Mouse (Mus musculus) brown adipose tissue, adult 24 weeks (tissue): ENCODE results near the gene Mapk8. TPM values are rescaled to one million over a fixed set of nuclear protein-coding genes. Genes with fewer than 3 reads are reported as not detected.

Experiments used
- H3K27ac ChIP-seq: fragments of 200-500 bp; replicated peaks from 2 replicates; pipeline ENCODE4 v1.5.1; 2012; ENCODE audit warnings: low read depth, mild to moderate bottlenecking, low read length
- H3K4me1 ChIP-seq: fragments of 200-500 bp; 2 replicates; pipeline ENCODE4 v1.6.1; 2012; ENCODE audit warnings: low read length, mixed read lengths; ENCODE audit not compliant: control insufficient read depth, insufficient read depth, insufficient read length
- H3K4me3 ChIP-seq: fragments of 200-500 bp; 2 replicates; pipeline ENCODE4 v1.5.1; 2012; ENCODE audit warnings: low read depth, mild to moderate bottlenecking, low read length, moderate library complexity; ENCODE audit not compliant: insufficient read depth
- polyA plus RNA-seq: library from polyadenylated mRNA; stranded (reverse); fragments of >200 nt; gene quantifications from 2 replicates; pipeline ENCODE4 v1.2.4, GENCODE M21; 2012; ENCODE audit not compliant: missing spikeins, insufficient read depth, insufficient read length

The Mapk8 gene
- polyA plus RNA-seq, 1 experiment = 12.7 TPM

DNA sequence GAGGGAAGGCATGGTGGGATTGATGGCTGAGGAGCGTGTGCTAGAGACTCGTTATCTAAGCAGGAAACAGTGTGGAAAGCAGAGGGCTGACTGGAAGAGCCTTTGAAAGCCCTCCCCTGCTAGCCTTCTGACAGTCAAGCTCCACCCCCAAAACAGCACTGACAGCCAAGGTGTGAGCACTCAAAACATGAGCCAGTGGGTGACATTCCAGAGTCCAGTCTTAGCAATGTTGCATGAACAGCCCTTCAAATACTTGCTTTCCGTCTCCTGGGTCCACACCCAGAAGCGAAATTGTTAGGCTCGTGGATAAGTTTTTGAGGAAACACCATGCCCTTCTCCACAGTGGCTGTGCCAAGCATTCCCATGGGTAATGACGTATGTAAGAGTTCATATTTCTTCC is 100.4 kb downstream of the Mapk8 start:
- Histone ChIP-seq H3K27ac (no peak overlapping the region), H3K4me1 (peaks cover 3% of the 10 kb centered on the region)

DNA sequence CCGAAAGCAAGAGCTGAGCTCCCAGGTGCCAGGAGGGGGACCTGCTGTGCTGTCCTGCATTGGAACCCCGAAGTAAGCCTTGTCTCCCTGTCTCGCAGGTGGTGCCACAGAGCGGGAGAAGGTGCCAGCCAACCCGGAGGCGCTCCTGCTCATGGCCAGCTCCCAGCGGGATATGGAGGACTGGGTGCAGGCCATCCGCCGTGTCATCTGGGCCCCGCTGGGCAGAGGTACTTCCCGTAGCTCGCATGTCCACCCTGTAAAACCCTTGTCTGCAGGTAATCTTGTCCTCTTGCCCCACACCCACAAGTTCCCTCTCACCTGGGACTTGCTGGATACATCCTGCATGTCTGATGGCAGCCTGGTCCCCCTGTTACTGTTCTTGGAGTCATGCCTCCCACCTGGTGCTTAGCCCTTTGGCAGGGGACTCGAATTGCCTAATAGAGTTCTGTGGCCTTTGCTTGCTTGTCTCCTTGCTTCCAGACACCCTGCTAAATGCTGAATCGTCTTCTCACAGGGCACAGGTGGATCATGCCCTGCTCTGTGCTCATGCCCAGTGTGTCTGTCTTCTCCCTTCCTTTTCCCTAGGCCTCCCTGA is 103.7 kb downstream of the Mapk8 start:
- H3K27ac ChIP-seq = no peak overlapping the region
- no peak overlapping the region for H3K4me3 ChIP-seq
- no peaks in the 10 kb centered on the region for H3K4me1 ChIP-seq

More for the DNA sequence above, 100.4 kb downstream of the Mapk8 start:
- no peak overlapping the region for H3K4me3 ChIP-seq

DNA sequence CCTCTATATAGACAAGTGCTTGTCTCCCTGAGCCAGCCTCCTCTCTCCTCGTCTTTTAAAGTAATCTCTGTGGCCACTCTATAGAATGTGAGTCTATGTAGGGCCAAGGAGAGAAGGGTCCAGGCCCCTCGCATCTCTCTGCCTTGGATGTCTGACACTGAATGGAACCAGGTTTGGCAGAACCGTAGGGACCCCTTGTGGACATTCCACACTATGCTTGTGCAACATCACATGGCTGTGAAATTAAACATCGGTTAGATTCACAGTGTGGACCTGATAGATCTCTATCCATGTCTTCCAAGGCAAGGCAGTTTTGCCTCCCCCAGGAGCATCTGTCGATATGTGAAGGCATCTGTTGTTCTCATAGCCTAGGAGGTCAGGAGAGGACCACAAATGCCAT is 108.3 kb downstream of the Mapk8 start:
- Histone ChIP-seq H3K27ac (no peak overlapping the region), H3K4me1 (no peaks in the 10 kb centered on the region), H3K4me3 (no peak overlapping the region)

DNA sequence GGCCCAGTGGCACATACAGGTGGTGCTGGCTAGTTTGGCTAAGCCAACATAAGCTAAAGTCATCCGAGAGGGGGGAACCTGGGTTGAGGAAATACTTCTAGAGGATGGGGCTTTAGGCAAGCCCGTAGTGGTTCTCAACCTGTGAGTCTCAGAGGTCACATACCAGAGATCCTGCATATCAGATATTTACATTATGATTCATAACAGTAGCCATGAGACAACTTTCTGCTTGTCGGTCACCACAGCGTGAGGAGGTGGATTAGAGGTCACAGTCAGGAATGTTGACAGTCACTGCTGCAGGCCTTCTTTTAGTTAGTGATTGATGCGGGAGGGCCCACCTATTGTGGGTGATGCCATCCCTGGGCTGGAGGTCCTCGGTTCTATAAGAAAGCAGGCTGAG is 111.2 kb downstream of the Mapk8 start:
- H3K4me1 ChIP-seq = no peaks in the 10 kb centered on the region
- H3K4me3 ChIP-seq = no peak overlapping the region

DNA sequence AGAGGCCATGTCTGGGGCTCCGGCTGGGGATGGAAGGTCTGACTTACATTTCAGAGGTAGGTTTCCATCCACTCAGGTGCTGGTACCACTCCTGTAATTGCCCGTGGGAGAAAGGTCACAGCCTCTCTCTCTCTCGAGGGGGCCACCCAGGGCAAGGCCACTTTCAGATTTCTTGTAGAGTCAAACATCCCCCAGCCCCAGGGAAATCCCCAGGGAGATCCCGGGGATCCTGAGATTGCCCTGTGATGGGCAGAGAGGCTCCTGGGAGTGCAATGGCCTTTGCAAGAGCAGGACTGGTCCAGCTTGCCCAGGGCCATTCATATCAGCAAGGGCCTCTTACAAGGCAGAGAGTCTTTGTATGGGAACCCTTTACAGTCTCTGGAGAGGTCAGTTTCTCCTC is 112.6 kb downstream of the Mapk8 start:
- Histone ChIP-seq H3K27ac (no peak overlapping the region), H3K4me3 (no peak overlapping the region), H3K4me1 (no peaks in the 10 kb centered on the region)

More for the DNA sequence above, 111.2 kb downstream of the Mapk8 start:
- no peak overlapping the region for H3K27ac ChIP-seq

DNA sequence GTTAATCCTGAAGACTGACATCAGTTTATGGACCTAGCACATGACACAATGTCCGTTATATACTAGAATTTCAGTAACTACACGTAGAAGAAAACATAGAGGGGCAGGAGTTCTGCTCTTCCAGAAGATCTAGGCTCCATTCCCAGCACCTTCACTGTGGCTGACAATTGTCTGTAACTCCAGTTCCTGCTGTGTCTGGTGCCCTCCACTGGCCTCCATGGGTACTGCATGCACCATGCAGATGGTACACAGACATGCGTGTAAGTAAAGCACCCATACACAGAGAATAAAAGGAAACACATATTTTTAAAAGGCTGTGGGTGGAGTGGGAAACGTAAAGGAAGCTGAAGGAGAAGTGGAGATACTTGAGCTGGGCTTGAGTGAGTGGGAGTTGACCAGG is 113.1 kb downstream of the Mapk8 start:
- no peak overlapping the region for H3K4me3 ChIP-seq
- H3K27ac ChIP-seq = no peak overlapping the region
- no peaks in the 10 kb centered on the region for H3K4me1 ChIP-seq

DNA sequence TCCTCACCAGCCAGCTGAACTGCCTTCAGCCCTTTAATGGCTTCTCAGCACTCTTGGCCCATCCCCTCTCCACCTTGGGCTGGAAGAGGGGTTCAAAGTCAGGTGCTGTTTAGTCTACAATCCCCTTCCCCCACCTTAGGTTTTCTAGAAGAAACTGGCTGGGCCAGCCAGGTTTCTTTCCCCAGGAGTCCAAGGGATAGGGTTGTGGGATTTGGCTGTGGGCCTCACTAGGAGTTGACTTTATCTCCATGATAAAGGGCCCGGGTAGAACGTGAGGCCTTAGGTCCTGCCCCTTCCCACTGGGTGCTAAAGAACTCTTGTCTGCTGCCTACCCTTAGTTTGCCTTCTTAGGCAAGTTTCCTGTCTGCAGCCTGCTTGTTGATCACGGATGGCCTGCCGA is 115.3 kb downstream of the Mapk8 start:
- H3K4me3 ChIP-seq = no peak overlapping the region
- H3K27ac ChIP-seq = no peak overlapping the region
- no peaks in the 10 kb centered on the region for H3K4me1 ChIP-seq

DNA sequence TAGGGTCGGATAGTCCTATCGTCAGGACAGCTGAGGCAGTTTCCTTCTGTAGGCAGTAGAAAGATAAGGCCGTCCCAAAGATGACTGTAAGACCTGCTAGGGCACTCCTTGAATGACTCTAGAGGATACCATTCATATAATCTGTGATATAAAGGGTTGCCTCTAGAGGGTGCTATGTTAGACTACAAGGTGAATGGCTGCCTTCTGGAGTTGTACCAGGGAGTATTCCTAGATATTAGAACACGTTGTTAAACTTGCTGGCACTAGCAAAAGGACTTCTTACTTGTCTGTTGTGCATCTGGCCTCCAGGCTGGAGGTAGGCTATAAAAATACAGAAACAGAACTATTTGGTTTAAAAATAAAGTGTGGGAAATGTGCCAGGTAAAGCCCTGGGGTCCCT is 116.0 kb downstream of the Mapk8 start:
- Histone ChIP-seq H3K4me3 (no peak overlapping the region), H3K27ac (no peak overlapping the region), H3K4me1 (no peaks in the 10 kb centered on the region)

DNA sequence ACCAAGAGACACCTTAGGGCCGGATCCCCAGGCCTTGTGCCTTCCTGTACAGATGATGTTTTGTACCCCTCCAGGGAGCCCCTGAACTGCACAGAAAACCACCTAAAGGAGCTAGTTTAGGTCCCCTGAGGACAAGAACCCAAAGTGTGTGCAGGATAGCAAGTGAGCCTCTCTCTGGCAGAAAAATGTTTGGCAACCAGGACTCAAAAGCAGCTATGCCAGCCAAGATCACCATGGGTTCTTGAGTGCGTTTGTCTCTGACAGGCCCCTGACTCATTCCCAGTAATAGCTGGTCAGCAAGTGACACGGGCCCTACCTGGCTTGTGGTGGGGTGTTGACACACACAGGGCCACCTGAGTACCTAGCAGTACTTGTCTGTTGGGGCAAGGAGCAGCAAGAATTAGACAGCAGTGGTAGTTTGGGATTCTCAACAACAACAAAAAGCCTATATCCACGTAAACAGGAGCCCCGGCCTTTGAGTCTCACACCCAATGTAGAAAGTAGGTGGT is 117.6 kb downstream of the Mapk8 start:
- no peaks in the 10 kb centered on the region for H3K4me1 ChIP-seq
- H3K4me3 ChIP-seq = no peak overlapping the region
- no peak overlapping the region for H3K27ac ChIP-seq

DNA sequence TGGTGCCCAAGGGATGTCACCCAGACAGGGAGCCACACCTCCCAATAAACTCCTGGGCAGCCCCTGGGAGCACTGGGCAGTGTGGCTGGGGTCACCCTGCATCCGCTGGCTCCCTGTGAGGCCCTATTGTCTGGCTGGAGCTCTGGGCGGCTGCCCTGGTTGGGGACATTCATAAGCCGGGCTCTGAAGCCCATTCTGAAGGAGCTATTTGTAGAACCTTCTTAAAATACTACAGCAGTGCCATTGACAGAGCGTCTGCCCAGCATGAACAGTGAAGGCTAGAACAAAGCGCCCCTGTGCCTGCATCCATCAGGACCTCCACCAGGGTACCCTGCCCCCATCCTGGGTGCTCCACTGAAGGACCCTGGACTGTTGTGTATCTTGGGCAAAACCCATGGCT is 118.6 kb downstream of the Mapk8 start:
- no peak overlapping the region for H3K27ac ChIP-seq
- H3K4me3 ChIP-seq = no peak overlapping the region
- no peaks in the 10 kb centered on the region for H3K4me1 ChIP-seq

Other genes with a start within 250 kb of the Mapk8 start
- 0.95 and 2.2 TPM in 2 replicates for gene Arhgap22, start 233.1 kb downstream of the Mapk8 start, polyA plus RNA-seq
- gene Frmpd2, start 24.5 kb upstream of the Mapk8 start, polyA plus RNA-seq = not detected in 2 replicates
- gene Ptpn20, start 142.0 kb upstream of the Mapk8 start, polyA plus RNA-seq = not detected in 2 replicates